ENCODE assay signal across 8 mouse cellular contexts in genomic region chr6:117841511-117841955, GRCm38 (mm10). TPM values are rescaled to one million over a fixed set of nuclear protein-coding genes. Genes with fewer than 3 reads are reported as not detected.
A peak's percentile ranks its signal among the peaks of the same experiment; 100 is the strongest.
DNase-seq lines count a peak whose midpoint lies in the region; ATAC-seq and TF ChIP-seq lines count a peak whose summit lies in the region.

No protein-coding gene starts in this region.

- peak; percentile 14 for ATAC-seq in forebrain, embryonic 12.5 days (ENCODE audit: low FRiP score)
- ATAC-seq in liver, embryonic 14.5 days (ENCODE audit: insufficient read depth), result peak; percentile 74; the same call in 1 of the 2 replicates

- DNase-seq in gastrocnemius, adult 2 months, result no peak
- no peak for DNase-seq in gastrocnemius, postnatal 25 days
- no peak for DNase-seq in CH12.LX (ENCODE audit: extremely low read depth)
- no peak for DNase-seq in liver, embryonic 14.5 days (ENCODE audit: low read depth in 3 of 3, low spot score in 3 of 3)
- no peak for DNase-seq in gastrocnemius, postnatal 4 days (ENCODE audit: low spot score in 2 of 2)
- no peak for DNase-seq in thymus, postnatal 4 days
- no peak for DNase-seq in yolk sac, embryonic 10.5 days (ENCODE audit: low spot score)

- peak overlapping the region; percentile 70 for H3K4me2 ChIP-seq in CH12.LX (ENCODE audit: insufficient read depth, low read depth, poor library complexity, severe bottlenecking)
- H3K4me2 ChIP-seq in forebrain, embryonic 12.5 days, result peak overlapping the region; percentile 67
- peak overlapping the region; percentile 98 for H3K4me2 ChIP-seq in liver, embryonic 14.5 days (ENCODE audit: low read depth)

- no peak for TF ChIP-seq EP300 in CH12.LX (IDR thresholded peaks at IDR 0.05; ENCODE audit: low read length)
- no peak for TF ChIP-seq EP300 in liver, embryonic 14.5 days (IDR thresholded peaks at IDR 0.05; ENCODE audit: low read depth)

- WGBS in forebrain, embryonic 12.5 days, result 17% methylated on average over 12 of the region's 12 CpGs
- 6% methylated on average over 11 of the region's 12 CpGs for WGBS in liver, embryonic 14.5 days (ENCODE audit: insufficient replicate concordance)

- H3K79me2 ChIP-seq in CH12.LX (replicated peaks; ENCODE audit: control insufficient read depth, extremely low read depth, insufficient read depth, poor library complexity, severe bottlenecking), result no peaks in the 10 kb centered on the region

- in situ Hi-C loops in CH12.LX (cut with MboI; ENCODE audit: low pct_ligation_motif_present, low pct_unique_long_range_greater_than_20kb, low sequenced_read_pairs), result no loop called here

- peak overlapping the region; percentile 61 for H3K9ac ChIP-seq in CH12.LX (ENCODE audit: insufficient read depth, low read depth)
- peak overlapping the region; percentile 97 for H3K9ac ChIP-seq in forebrain, embryonic 12.5 days
- peak overlapping the region; percentile 97 for H3K9ac ChIP-seq in liver, embryonic 14.5 days (replicated peaks)

- peaks cover 12 to 28% of the 10 kb centered on the region in 2 experiments for H3K36me3 ChIP-seq in CH12.LX (replicated peaks in 1 of 2; ENCODE audit: control insufficient read depth in 1 of 2, insufficient read depth in 1 of 2, low read length in 1 of 2)
- peaks cover 35% of the 10 kb centered on the region for H3K36me3 ChIP-seq in forebrain, embryonic 12.5 days (replicated peaks)
- peaks cover 6% of the 10 kb centered on the region; the same call in 1 of the 2 replicates for H3K36me3 ChIP-seq in liver, embryonic 14.5 days (replicated peaks; ENCODE audit: control insufficient read depth, insufficient read depth, low read depth)

- TF ChIP-seq RAD21 in CH12.LX (IDR thresholded peaks at IDR 0.05; ENCODE audit: low read depth, low read length), result no peak

- intact Hi-C loops in gastrocnemius, adult 2 months (cut with DNase I), result loop anchor here (2.0 kb wide), 1 partner anchor 79 kb away; no protein-coding TSS in a partner anchor

- H3K27ac ChIP-seq in gastrocnemius, adult 2 months, result peak overlapping the region; percentile 97
- H3K27ac ChIP-seq in CH12.LX (ENCODE audit: insufficient read depth, low read depth), result peak overlapping the region; percentile 26
- peak overlapping the region; percentile 96 for H3K27ac ChIP-seq in forebrain, embryonic 12.5 days
- peak overlapping the region; percentile 73 for H3K27ac ChIP-seq in liver, embryonic 14.5 days

- H3K27me3 ChIP-seq in CH12.LX (replicated peaks), result peaks cover 26% of the 10 kb centered on the region
- no peaks in the 10 kb centered on the region for H3K27me3 ChIP-seq in forebrain, embryonic 12.5 days
- no peaks in the 10 kb centered on the region for H3K27me3 ChIP-seq in liver, embryonic 14.5 days (ENCODE audit: control insufficient read depth, insufficient read depth, low read length)

- no peak for TF ChIP-seq POLR2A in CH12.LX (IDR thresholded peaks at IDR 0.05; ENCODE audit: low read depth, low read length)

- dilution Hi-C loops in CH12.LX (cut with MboI; ENCODE audit: extremely low pct_ligation_motif_present, extremely low pct_unique_long_range_greater_than_20kb, low sequenced_read_pairs), result no loop called here

- H3K4me3 ChIP-seq in gastrocnemius, adult 2 months, result peak overlapping the region; percentile 90
- H3K4me3 ChIP-seq in CH12.LX (replicated peaks in 1 of 3; ENCODE audit: low read depth in 2 of 3, low read length in 2 of 3, poor library complexity in 1 of 3), result peak overlapping the region; percentile 72 to 98 (median 80)
- peak overlapping the region; percentile 88 for H3K4me3 ChIP-seq in forebrain, embryonic 12.5 days (replicated peaks)
- H3K4me3 ChIP-seq in liver, embryonic 14.5 days (ENCODE audit: insufficient read depth in 1 of 2, low read depth in 2 of 2, low read length in 2 of 2), result peak overlapping the region; percentile 91 to 97

- TF ChIP-seq CTCF in gastrocnemius, adult 2 months (IDR thresholded peaks at IDR 0.05), result no peak
- no peak for TF ChIP-seq CTCF in CH12.LX (conservative IDR thresholded peaks at IDR 0.05 in 1 of 2, IDR thresholded peaks at IDR 0.05 in 1 of 2; ENCODE audit: low read depth in 2 of 2, low read length in 2 of 2)
- TF ChIP-seq CTCF in liver, embryonic 14.5 days (IDR thresholded peaks at IDR 0.05; ENCODE audit: low read depth), result no peak

- H3K4me1 ChIP-seq in CH12.LX (ENCODE audit: control insufficient read depth in 1 of 2, insufficient read depth in 2 of 2), result peaks cover 0 to 9% of the 10 kb centered on the region in 2 experiments; a peak in 2 of 4 replicates
- H3K4me1 ChIP-seq in forebrain, embryonic 12.5 days, result peaks cover 13% of the 10 kb centered on the region
- peaks cover 8 to 19% of the 10 kb centered on the region in 2 experiments for H3K4me1 ChIP-seq in liver, embryonic 14.5 days (replicated peaks; ENCODE audit: control insufficient read depth in 2 of 2, insufficient read depth in 2 of 2, low read length in 1 of 2)

- H3K9me3 ChIP-seq in CH12.LX (replicated peaks; ENCODE audit: low read length), result no peaks in the 10 kb centered on the region
- no peaks in the 10 kb centered on the region for H3K9me3 ChIP-seq in forebrain, embryonic 12.5 days
- no peaks in the 10 kb centered on the region for H3K9me3 ChIP-seq in liver, embryonic 14.5 days (ENCODE audit: control insufficient read depth, low read length)

TF ChIP-seq in CH12.LX, 34 proteins besides CTCF, POLR2A, EP300 and RAD21:
- TF ChIP-seq TBP (conservative IDR thresholded peaks at IDR 0.05; ENCODE audit: low read depth, low read length) (no peak), SMC3 (IDR thresholded peaks at IDR 0.05; ENCODE audit: low read depth, low read length) (no peak), KAT2A (IDR thresholded peaks at IDR 0.05; ENCODE audit: insufficient replicate concordance, low read length) (no peak), RCOR1 (conservative IDR thresholded peaks at IDR 0.05; ENCODE audit: low read depth, low read length) (no peak), BHLHE40 (IDR thresholded peaks at IDR 0.05; ENCODE audit: low read depth, low read length) (no peak), ELF1 (IDR thresholded peaks at IDR 0.05; ENCODE audit: low read depth, low read length) (no peak), MAZ (IDR thresholded peaks at IDR 0.05; ENCODE audit: low read depth, low read length) (no peak), IRF4 (IDR thresholded peaks at IDR 0.05; ENCODE audit: low read depth, low read length) (no peak), MAX (IDR thresholded peaks at IDR 0.05; ENCODE audit: low read length) (no peak), TCF12 (IDR thresholded peaks at IDR 0.05; ENCODE audit: low read depth, low read length) (no peak), MAFK (IDR thresholded peaks at IDR 0.05; ENCODE audit: insufficient replicate concordance, low read length) (no peak), ZC3H11A (IDR thresholded peaks at IDR 0.05; ENCODE audit: low read depth, low read length) (no peak), USF2 (conservative IDR thresholded peaks at IDR 0.05; ENCODE audit: low read depth, low read length) (no peak), MXI1 (IDR thresholded peaks at IDR 0.05; ENCODE audit: low read depth, low read length) (no peak), UBTF (IDR thresholded peaks at IDR 0.05; ENCODE audit: low read depth, low read length) (no peak), CHD2 (IDR thresholded peaks at IDR 0.05; ENCODE audit: low read length) (no peak), GABPA (IDR thresholded peaks at IDR 0.05; ENCODE audit: insufficient replicate concordance, low read depth, low read length) (no peak), NRF1 (IDR thresholded peaks at IDR 0.05; ENCODE audit: low read depth, low read length) (no peak), ZKSCAN1 (IDR thresholded peaks at IDR 0.05; ENCODE audit: borderline replicate concordance, low read depth, low read length) (no peak)

RNA-seq across cellular contexts. Expression of gene Zfp637, which starts 0.6 kb away (rescaled TPM):
- total RNA-seq in gastrocnemius, adult 2 months (2021), result 10 to 100 TPM; 39.9 to 42.3 TPM
- total RNA-seq in gastrocnemius, postnatal 25 days (2021), result 10 to 100 TPM; 36.1 to 36.6 TPM
- total RNA-seq in CH12.LX (2012; rRNA removed), result 19.7 and 21.7 TPM in 2 replicates
- total RNA-seq in CH12.LX (2014; rRNA removed), result 18.7 and 21.3 TPM in 2 replicates
- polyA plus RNA-seq in CH12.LX (2012; ENCODE audit: insufficient read length, low read depth), result 11.9 and 12.5 TPM in 2 replicates
- 127 and 136 TPM in 2 replicates for polyA plus RNA-seq in forebrain, embryonic 12.5 days (2016; fragmentation: Nextera tagmentation; extraction: Ambion mirVana)
- polyA plus RNA-seq in liver, embryonic 14.5 days (2012; rRNA removed), result 13.5 and 15.0 TPM in 2 replicates
- polyA plus RNA-seq in liver, embryonic 14.5 days (2014; fragmentation: Nextera tagmentation; extraction: Ambion mirVana), result 30.3 and 32.4 TPM in 2 replicates
- total RNA-seq in gastrocnemius, postnatal 4 days (2021), result 10 to 100 TPM; 41.5 to 41.8 TPM

RNA-seq across cellular contexts. Expression of gene Zfp239, which starts 20.4 kb away (rescaled TPM):
- total RNA-seq in gastrocnemius, adult 2 months (2021), result under 1 TPM; 0.59 to 0.75 TPM
- total RNA-seq in gastrocnemius, postnatal 25 days (2021), result under 1 TPM; 0.40 to 0.90 TPM
- 13.1 and 16.2 TPM in 2 replicates for total RNA-seq in CH12.LX (2012; rRNA removed)
- total RNA-seq in CH12.LX (2014; rRNA removed), result 19.6 and 20.4 TPM in 2 replicates
- 15.1 and 16.6 TPM in 2 replicates for polyA plus RNA-seq in CH12.LX (2012; ENCODE audit: insufficient read length, low read depth)
- polyA plus RNA-seq in forebrain, embryonic 12.5 days (2016; fragmentation: Nextera tagmentation; extraction: Ambion mirVana), result 13.1 and 16.1 TPM in 2 replicates
- polyA plus RNA-seq in liver, embryonic 14.5 days (2012; rRNA removed), result 1.2 and 2.0 TPM in 2 replicates
- 2.9 and 3.5 TPM in 2 replicates for polyA plus RNA-seq in liver, embryonic 14.5 days (2014; fragmentation: Nextera tagmentation; extraction: Ambion mirVana)
- total RNA-seq in gastrocnemius, postnatal 4 days (2021), result 1 to 10 TPM in 1 of 2 experiments, under 1 TPM in 1; 0.80 to 1.2 TPM

RNA-seq across cellular contexts. Expression of gene Hnrnpf, which starts 58.6 kb away (rescaled TPM):
- 100 to 1,000 TPM; 104 to 108 TPM for total RNA-seq in gastrocnemius, adult 2 months (2021)
- 10 to 100 TPM; 94.4 to 97.4 TPM for total RNA-seq in gastrocnemius, postnatal 25 days (2021)
- total RNA-seq in CH12.LX (2012; rRNA removed), result 598 and 821 TPM in 2 replicates
- 1,196 and 1,374 TPM in 2 replicates for total RNA-seq in CH12.LX (2014; rRNA removed)
- polyA plus RNA-seq in CH12.LX (2012; ENCODE audit: insufficient read length, low read depth), result 790 and 847 TPM in 2 replicates
- 624 TPM in 2 replicates for polyA plus RNA-seq in forebrain, embryonic 12.5 days (2016; fragmentation: Nextera tagmentation; extraction: Ambion mirVana)
- polyA plus RNA-seq in liver, embryonic 14.5 days (2012; rRNA removed), result 222 and 368 TPM in 2 replicates
- 457 and 507 TPM in 2 replicates for polyA plus RNA-seq in liver, embryonic 14.5 days (2014; fragmentation: Nextera tagmentation; extraction: Ambion mirVana)
- total RNA-seq in gastrocnemius, postnatal 4 days (2021), result 100 to 1,000 TPM; 299 to 333 TPM

Comparison
In these comparisons a context has a peak if more than half of its experiments do, and no peak if none do; other contexts are left out.
1. H3K27ac ChIP-seq: peak in every context shown above with its lines; median percentile 97 in gastrocnemius, adult 2 months; 96 in forebrain, embryonic 12.5 days; 73 in liver, embryonic 14.5 days; 26 in CH12.LX.
2. RNA of gene Zfp239, which starts 20.4 kb away (total RNA-seq): 13.1 to 20.4 TPM in CH12.LX; 0.80 to 1.2 TPM in gastrocnemius, postnatal 4 days, 0.40 to 0.90 TPM in gastrocnemius, postnatal 25 days and 0.59 to 0.75 TPM in gastrocnemius, adult 2 months; every median in the first group is over 4 times any median in the second.
3. Peak in every context shown above with its lines, with median percentiles within 50 percentile points of each other: H3K4me3 ChIP-seq, H3K4me2 ChIP-seq and H3K9ac ChIP-seq.